Mouse (Mus musculus): ENCODE data around the gene Smad5. TPM values are rescaled to one million over a fixed set of nuclear protein-coding genes. Genes with fewer than 3 reads are reported as not detected.

The Smad5 gene
- polyA plus RNA-seq, 1 experiment from 2014 or later, result 37.5 TPM

- Histone ChIP-seq H3K4me3 (ENCODE audit: low read depth, low read length) (no peak overlapping the region), H3K27me3 (replicated peaks; ENCODE audit: control insufficient read depth, insufficient read depth, low read length) (no peaks in the 10 kb centered on the region), H3K27ac (ENCODE audit: low read depth) (no peak overlapping the region), H3K9me3 (ENCODE audit: control insufficient read depth, low read length) (no peaks in the 10 kb centered on the region), H3K9ac (ENCODE audit: low read length) (no peak overlapping the region), H3K4me2 (ENCODE audit: low read length) (no peak overlapping the region), H3K4me1 (replicated peaks; ENCODE audit: control insufficient read depth, insufficient read depth, low read length) (peaks cover 4% of the 10 kb centered on the region), H3K36me3 (ENCODE audit: control insufficient read depth, insufficient read depth, low read length) (no peaks in the 10 kb centered on the region)
- WGBS, result 67% methylated on average over 5 of the region's 5 CpGs
- ATAC-seq (replicated peaks; ENCODE audit: low FRiP score, low TSS enrichment, low read depth) (no peak), DNase-seq (ENCODE audit: low spot score) (no peak)
Measured at GRCm38 (mm10) chr13:56770786-56771185, 68.0 kb downstream of the Smad5 start.

- 44% methylated on average over 3 of the region's 3 CpGs for WGBS
- Histone ChIP-seq H3K27me3 (replicated peaks; ENCODE audit: control insufficient read depth, insufficient read depth, low read length) (no peaks in the 10 kb centered on the region), H3K4me1 (replicated peaks; ENCODE audit: control insufficient read depth, insufficient read depth, low read length) (peaks cover 4% of the 10 kb centered on the region), H3K36me3 (ENCODE audit: control insufficient read depth, insufficient read depth, low read length) (no peaks in the 10 kb centered on the region), H3K9me3 (ENCODE audit: control insufficient read depth, low read length) (no peaks in the 10 kb centered on the region), H3K4me3 (ENCODE audit: low read depth, low read length) (no peak overlapping the region), H3K9ac (ENCODE audit: low read length) (no peak overlapping the region), H3K27ac (ENCODE audit: low read depth) (no peak overlapping the region), H3K4me2 (ENCODE audit: low read length) (no peak overlapping the region)
- ATAC-seq (replicated peaks; ENCODE audit: low FRiP score, low TSS enrichment, low read depth) (no peak), DNase-seq (ENCODE audit: low spot score) (no peak)
Measured at GRCm38 (mm10) chr13:56772592-56772991, 69.8 kb downstream of the Smad5 start.

GRCm38 (mm10) chr13:56773262-56773870 is 70.6 kb downstream of the Smad5 start:
- Histone ChIP-seq H3K9ac (ENCODE audit: low read length) (no peak overlapping the region), H3K27ac (ENCODE audit: low read depth) (no peak overlapping the region), H3K4me2 (ENCODE audit: low read length) (no peak overlapping the region), H3K27me3 (replicated peaks; ENCODE audit: control insufficient read depth, insufficient read depth, low read length) (no peaks in the 10 kb centered on the region), H3K9me3 (ENCODE audit: control insufficient read depth, low read length) (no peaks in the 10 kb centered on the region), H3K36me3 (ENCODE audit: control insufficient read depth, insufficient read depth, low read length) (no peaks in the 10 kb centered on the region), H3K4me1 (replicated peaks; ENCODE audit: control insufficient read depth, insufficient read depth, low read length) (peaks cover 4% of the 10 kb centered on the region), H3K4me3 (ENCODE audit: low read depth, low read length) (no peak overlapping the region)
- DNase-seq (ENCODE audit: low spot score) (no peak), ATAC-seq (replicated peaks; ENCODE audit: low FRiP score, low TSS enrichment, low read depth) (no peak)
- 48% methylated on average over 14 of the region's 14 CpGs for WGBS

- Histone ChIP-seq H3K36me3 (ENCODE audit: control insufficient read depth, insufficient read depth, low read length) (no peaks in the 10 kb centered on the region), H3K4me1 (replicated peaks; ENCODE audit: control insufficient read depth, insufficient read depth, low read length) (peaks cover 4% of the 10 kb centered on the region)
- no peak for DNase-seq (ENCODE audit: low spot score)
Measured at GRCm38 (mm10) chr13:56774304-56774703, 71.5 kb downstream of the Smad5 start.

GRCm38 (mm10) chr13:56780746-56781469 is 78.1 kb downstream of the Smad5 start:
- Histone ChIP-seq H3K36me3 (ENCODE audit: control insufficient read depth, insufficient read depth, low read length) (no peaks in the 10 kb centered on the region), H3K4me3 (ENCODE audit: low read depth, low read length) (no peak overlapping the region), H3K9me3 (ENCODE audit: control insufficient read depth, low read length) (no peaks in the 10 kb centered on the region), H3K4me1 (replicated peaks; ENCODE audit: control insufficient read depth, insufficient read depth, low read length) (no peaks in the 10 kb centered on the region), H3K27me3 (replicated peaks; ENCODE audit: control insufficient read depth, insufficient read depth, low read length) (no peaks in the 10 kb centered on the region), H3K9ac (ENCODE audit: low read length) (no peak overlapping the region), H3K27ac (ENCODE audit: low read depth) (no peak overlapping the region), H3K4me2 (ENCODE audit: low read length) (no peak overlapping the region)
- DNase-seq (ENCODE audit: low spot score) (no peak), ATAC-seq (replicated peaks; ENCODE audit: low FRiP score, low TSS enrichment, low read depth) (no peak)
- WGBS, result 65% methylated on average over 13 of the region's 13 CpGs

More at GRCm38 (mm10) chr13:56774304-56774703, 71.5 kb downstream of the Smad5 start:
- Histone ChIP-seq H3K27me3 (replicated peaks; ENCODE audit: control insufficient read depth, insufficient read depth, low read length) (no peaks in the 10 kb centered on the region), H3K27ac (ENCODE audit: low read depth) (no peak overlapping the region), H3K4me2 (ENCODE audit: low read length) (no peak overlapping the region), H3K9me3 (ENCODE audit: control insufficient read depth, low read length) (no peaks in the 10 kb centered on the region), H3K4me3 (ENCODE audit: low read depth, low read length) (no peak overlapping the region), H3K9ac (ENCODE audit: low read length) (no peak overlapping the region)
- 52% methylated on average over 5 of the region's 5 CpGs for WGBS
- 0 out of 2 replicates have a peak, but pooled peaks have one; percentile 22 for ATAC-seq (replicated peaks; ENCODE audit: low FRiP score, low TSS enrichment, low read depth)

GRCm38 (mm10) chr13:56781697-56782096 is 78.9 kb downstream of the Smad5 start:
- 85% methylated on average over 3 of the region's 3 CpGs for WGBS
- H3K4me1 ChIP-seq (replicated peaks; ENCODE audit: control insufficient read depth, insufficient read depth, low read length), result no peaks in the 10 kb centered on the region
- H3K36me3 ChIP-seq (ENCODE audit: control insufficient read depth, insufficient read depth, low read length), result no peaks in the 10 kb centered on the region
- DNase-seq (ENCODE audit: low spot score) (no peak), ATAC-seq (replicated peaks; ENCODE audit: low FRiP score, low TSS enrichment, low read depth) (no peak)
- no peak overlapping the region for H3K4me3 ChIP-seq (ENCODE audit: low read depth, low read length)
- no peak overlapping the region for H3K27ac ChIP-seq (ENCODE audit: low read depth)
- no peak overlapping the region for H3K9ac ChIP-seq (ENCODE audit: low read length)
- no peaks in the 10 kb centered on the region for H3K27me3 ChIP-seq (replicated peaks; ENCODE audit: control insufficient read depth, insufficient read depth, low read length)
- no peaks in the 10 kb centered on the region for H3K9me3 ChIP-seq (ENCODE audit: control insufficient read depth, low read length)
- H3K4me2 ChIP-seq (ENCODE audit: low read length), result no peak overlapping the region

GRCm38 (mm10) chr13:56782621-56783020 is 79.8 kb downstream of the Smad5 start:
- DNase-seq (ENCODE audit: low spot score), result no peak
- H3K27me3 ChIP-seq (replicated peaks; ENCODE audit: control insufficient read depth, insufficient read depth, low read length), result no peaks in the 10 kb centered on the region
- no peaks in the 10 kb centered on the region for H3K36me3 ChIP-seq (ENCODE audit: control insufficient read depth, insufficient read depth, low read length)
- H3K27ac ChIP-seq (ENCODE audit: low read depth), result no peak overlapping the region
- no peak for ATAC-seq (replicated peaks; ENCODE audit: low FRiP score, low TSS enrichment, low read depth)
- no peak overlapping the region for H3K4me2 ChIP-seq (ENCODE audit: low read length)
- H3K4me3 ChIP-seq (ENCODE audit: low read depth, low read length), result no peak overlapping the region
- no peak overlapping the region for H3K9ac ChIP-seq (ENCODE audit: low read length)
- 78% methylated on average over 1 of the region's 1 CpGs for WGBS
- H3K9me3 ChIP-seq (ENCODE audit: control insufficient read depth, low read length), result no peaks in the 10 kb centered on the region
- no peaks in the 10 kb centered on the region for H3K4me1 ChIP-seq (replicated peaks; ENCODE audit: control insufficient read depth, insufficient read depth, low read length)

- no peak overlapping the region for H3K4me2 ChIP-seq (ENCODE audit: low read length)
- H3K36me3 ChIP-seq (ENCODE audit: control insufficient read depth, insufficient read depth, low read length), result no peaks in the 10 kb centered on the region
- no peaks in the 10 kb centered on the region for H3K9me3 ChIP-seq (ENCODE audit: control insufficient read depth, low read length)
- WGBS, result 85% methylated on average over 3 of the region's 3 CpGs
- H3K9ac ChIP-seq (ENCODE audit: low read length), result no peak overlapping the region
- no peak overlapping the region for H3K27ac ChIP-seq (ENCODE audit: low read depth)
- H3K27me3 ChIP-seq (replicated peaks; ENCODE audit: control insufficient read depth, insufficient read depth, low read length), result no peaks in the 10 kb centered on the region
- DNase-seq (ENCODE audit: low spot score) (no peak), ATAC-seq (replicated peaks; ENCODE audit: low FRiP score, low TSS enrichment, low read depth) (no peak)
- no peak overlapping the region for H3K4me3 ChIP-seq (ENCODE audit: low read depth, low read length)
- H3K4me1 ChIP-seq (replicated peaks; ENCODE audit: control insufficient read depth, insufficient read depth, low read length), result no peaks in the 10 kb centered on the region
Measured at GRCm38 (mm10) chr13:56790683-56791082, 87.9 kb downstream of the Smad5 start.

Measured in intestine, embryonic 14.5 days (tissue).